Mouse (Mus musculus): Measurements from ENCODE around the gene Tnnt1. TPM values are rescaled to one million over a fixed set of nuclear protein-coding genes. Genes with fewer than 3 reads are reported as not detected.

Tnnt1 gene
- total RNA-seq, 2 experiments from 2014 or later: 16.1 to 22.3 TPM

DNA sequence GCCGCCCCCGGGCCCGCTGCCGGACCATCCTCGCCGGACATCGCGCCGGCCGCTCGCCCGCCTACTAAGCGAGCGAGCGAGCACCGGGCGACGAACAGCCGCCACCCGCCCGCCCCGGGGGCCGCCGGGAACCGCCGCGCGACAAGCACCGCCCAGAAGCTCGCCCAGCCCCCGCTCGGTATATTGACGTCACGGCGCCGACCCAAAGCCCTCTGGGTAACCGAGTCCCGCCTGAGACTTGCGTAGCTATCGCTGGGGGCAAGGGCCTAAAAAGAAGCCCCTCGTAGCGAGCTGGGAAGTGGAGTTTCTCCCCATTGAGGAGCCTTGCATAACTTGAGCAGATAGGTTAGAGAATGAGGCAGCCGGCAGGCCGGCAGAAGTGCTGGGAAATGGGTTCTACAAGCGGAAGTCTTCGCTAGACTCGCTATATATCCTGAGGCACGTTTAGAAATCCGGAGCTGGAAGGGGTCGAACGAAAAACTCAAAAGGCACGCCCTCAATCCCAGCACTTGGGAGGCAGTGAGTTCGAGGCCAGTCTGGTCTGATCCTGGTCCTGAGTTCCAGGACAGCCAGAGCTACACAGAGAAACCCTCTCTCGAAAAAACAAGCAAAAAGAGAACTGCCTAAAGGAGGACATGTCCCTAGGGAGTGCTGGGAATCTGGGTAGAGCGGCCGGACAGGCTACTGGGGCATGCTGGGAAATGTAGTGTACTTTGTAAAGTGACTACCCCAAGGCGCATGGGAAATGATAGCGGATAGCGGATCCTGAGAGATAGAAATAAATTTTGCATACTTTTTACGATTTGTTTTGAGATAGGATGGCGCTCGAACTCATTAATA lies 14.4 kb downstream of the Tnnt1 start, which contains the start of gene Ppp1r12c:
Ppp1r12c (minus strand) TSS at position 123 of the 840 bp plus-strand sequence.
- ATAC-seq (replicated peaks; ENCODE audit: poor library complexity, severe bottlenecking): peak; percentile 65

DNA sequence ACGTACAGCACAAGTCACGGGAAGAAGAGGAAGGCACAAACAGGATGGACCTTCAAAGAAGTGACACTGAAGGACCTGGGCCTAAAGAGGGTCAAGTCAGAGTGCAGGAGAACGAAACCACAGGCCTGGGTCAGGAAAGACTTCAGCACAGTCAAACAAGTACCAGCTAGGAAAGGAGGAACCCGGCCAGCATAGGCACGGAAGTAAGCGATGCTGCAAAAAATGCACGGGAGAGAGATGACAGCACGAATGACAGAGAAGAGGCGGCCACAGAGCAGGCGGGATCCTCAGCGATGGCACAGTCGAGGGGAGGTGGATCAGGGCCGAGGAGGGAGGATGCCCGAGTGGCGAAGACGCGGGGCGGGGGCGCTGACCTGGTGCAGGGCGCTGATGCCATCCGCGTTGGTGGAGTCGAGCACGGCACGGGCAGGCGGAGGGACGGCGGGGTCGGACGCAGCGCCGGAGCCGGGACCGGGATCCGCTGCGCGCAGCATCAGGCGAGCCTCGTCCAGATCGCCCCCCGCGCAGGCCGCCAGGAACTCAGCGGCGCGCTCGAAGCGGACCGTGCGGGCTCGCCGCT lies 15.2 kb downstream of the Tnnt1 start:
- peak; percentile 33 for ATAC-seq (replicated peaks; ENCODE audit: poor library complexity, severe bottlenecking)

DNA sequence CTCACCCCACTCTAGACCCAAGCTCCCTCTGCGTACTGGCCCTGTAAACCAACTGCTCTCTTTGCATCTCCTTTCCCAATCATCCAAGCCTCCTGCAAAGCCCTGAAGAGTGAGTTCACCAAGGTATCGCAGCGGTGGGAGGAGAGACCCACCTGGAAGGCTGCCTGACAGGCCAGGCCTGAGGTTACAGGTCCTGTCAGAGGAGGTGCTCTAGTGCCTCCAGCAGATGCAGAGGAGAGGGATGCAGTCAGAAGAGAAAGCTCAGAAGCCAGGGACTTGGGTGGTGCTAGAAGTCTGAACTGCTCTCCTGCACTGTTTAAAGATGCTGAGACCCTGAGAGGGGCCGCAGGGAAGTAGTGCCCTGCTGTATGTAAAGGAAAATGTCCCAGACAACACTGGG lies 17.1 kb downstream of the Tnnt1 start:
- no peak for ATAC-seq (replicated peaks; ENCODE audit: poor library complexity, severe bottlenecking)

DNA sequence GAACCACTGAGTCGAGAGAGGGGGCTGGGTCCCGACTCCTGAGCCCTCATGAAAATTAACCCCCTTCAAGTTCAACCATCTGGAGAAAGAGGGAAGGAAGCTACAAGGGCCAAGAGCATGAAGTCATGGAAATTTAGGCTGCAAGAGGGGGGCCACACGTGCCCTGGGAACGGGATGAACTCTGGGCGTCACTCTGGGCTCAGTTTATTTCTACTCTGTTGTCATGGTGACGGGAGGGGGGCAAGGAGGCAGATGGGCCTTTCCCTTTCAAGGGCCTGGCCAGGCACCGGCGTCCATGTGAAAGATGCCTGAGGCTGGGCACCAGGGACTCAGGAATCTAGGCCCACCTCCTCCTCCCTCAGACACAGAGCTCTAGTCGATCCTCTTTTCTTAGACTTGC lies 17.9 kb downstream of the Tnnt1 start:
- ATAC-seq (replicated peaks; ENCODE audit: poor library complexity, severe bottlenecking): peak; percentile 20

DNA sequence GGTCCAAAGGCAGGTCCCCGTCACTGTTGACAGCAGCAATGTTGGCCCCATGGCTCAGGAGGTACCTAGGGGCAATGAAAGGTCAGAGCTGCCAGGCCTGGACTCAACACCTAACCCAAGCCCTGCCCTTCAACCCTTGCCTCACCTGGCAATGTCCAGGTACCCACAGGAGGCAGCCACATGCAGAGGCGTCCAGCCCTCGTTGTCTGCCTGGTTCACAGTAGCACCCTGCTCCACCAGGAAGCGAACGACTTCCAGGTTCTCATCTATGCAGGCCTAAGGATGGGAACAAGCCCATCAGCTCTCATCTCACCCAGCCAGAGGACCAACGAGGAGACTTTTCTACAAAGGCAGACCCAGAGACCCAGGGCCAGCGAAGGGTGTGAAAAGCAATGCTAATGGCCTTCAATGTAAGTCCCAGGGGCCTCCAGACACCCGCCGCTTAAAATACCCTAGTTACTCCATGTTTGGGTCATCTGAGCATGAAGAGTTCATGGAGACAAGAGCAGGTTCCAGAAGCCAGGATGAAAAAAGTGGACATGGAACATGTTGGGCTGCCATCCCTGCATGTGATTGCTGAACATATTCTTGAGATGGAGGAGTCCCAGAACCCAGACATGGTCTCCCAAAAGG lies 18.8 kb downstream of the Tnnt1 start:
- no peak for ATAC-seq (replicated peaks; ENCODE audit: poor library complexity, severe bottlenecking)

DNA sequence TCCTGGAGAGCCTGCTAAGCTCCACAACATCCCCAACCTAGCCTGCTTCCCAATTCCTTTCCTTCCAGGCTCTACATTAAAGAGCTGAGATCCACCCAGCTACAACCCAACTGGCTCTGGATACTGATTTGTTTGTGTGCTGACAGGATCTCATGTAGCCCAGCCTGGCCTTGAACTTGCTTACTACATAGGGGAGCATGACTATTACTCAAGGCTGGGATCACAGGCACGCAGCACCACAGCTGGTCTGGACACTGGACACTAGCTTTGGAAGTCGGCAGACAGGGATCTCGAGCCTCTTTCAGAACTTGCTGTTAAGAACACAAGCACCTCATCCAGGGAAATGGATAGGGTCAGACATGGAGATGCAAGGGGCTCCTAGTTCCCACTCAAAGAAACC lies 19.7 kb downstream of the Tnnt1 start:
- no peak for ATAC-seq (replicated peaks; ENCODE audit: poor library complexity, severe bottlenecking)

DNA sequence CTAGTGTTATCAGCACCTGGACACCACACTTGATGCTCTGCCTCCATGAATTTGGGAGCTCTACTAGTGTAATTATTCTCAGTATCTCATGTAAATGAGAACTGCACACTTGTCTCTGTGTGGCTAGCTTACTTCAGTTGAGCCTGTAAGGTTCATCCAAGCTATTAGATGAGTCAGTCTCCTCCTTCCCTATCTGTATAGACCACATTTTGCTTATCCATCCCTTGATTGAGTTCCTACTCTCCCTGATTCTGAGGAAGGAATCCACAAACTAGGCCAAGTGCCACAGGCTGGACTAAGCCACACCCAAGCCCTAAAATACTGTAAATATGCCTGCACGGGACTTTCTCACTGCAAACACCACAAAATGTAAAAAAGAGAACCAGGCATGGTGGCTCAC lies 22.2 kb downstream of the Tnnt1 start:
- no peak for ATAC-seq (replicated peaks; ENCODE audit: poor library complexity, severe bottlenecking)

DNA sequence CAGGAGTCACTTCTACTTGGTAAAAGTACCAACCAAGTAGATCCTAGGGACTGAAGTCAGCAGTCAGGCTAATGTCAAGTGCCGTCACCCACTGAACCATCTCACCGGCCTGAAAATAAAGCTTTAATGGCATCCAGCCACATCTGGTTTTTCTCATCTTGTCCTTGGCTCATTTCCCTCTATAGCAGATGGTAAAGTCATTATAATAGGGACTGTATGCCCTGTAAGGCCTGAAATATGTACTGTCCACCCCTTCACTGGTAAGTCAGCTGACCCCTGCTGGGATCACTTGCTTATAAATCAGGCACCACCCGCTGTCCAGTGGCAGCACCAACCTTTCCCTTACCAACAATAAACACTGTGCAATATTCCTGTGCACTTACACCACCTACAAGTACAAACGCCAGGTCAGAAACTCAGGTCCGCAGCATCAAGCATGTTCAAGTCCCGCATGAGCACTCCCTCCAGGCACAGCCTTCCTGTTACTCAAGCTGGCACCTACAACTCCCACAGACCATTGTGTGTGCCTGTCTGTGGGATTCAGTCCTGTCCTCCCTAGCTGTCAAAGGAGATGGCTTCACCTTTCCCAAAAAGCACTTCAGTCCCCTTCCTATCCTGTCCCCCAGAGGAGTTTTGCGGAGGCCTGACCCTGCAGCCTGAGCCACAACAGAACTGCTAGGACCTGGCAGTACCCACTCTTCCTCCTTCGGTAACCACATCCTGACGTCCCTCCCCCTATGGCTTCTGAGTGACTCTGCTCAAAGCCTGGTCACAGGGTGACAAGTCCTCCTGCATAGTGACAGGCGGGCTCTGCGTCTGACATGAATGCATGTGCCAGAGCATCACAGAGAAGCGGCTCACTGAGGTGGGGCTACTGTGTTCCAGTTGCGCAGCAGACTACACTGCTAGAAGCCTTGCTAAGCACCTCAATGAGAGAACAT lies 23.6 kb downstream of the Tnnt1 start:
- peak; percentile 97 for ATAC-seq (replicated peaks; ENCODE audit: poor library complexity, severe bottlenecking)

DNA sequence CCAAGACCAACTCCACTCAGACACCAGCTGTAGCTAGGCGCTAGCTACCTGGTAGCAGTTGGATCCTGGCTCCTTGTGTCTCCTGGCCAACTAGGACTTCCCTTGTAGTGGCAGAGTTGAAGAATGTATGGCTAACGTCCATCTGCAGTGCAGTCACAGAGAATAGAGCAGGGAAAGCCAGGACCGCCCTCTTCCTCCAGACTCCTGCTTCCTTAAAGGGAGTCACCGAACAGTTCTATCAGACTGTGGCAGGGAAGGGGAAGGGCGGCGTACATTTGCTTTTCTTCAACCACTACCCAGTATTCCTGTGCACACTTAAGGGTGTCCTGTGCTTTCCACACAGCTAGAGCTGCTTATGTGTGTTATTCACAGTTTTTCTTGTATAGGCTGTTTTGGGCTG lies 24.9 kb downstream of the Tnnt1 start:
- ATAC-seq (replicated peaks; ENCODE audit: poor library complexity, severe bottlenecking): peak; percentile 37

DNA sequence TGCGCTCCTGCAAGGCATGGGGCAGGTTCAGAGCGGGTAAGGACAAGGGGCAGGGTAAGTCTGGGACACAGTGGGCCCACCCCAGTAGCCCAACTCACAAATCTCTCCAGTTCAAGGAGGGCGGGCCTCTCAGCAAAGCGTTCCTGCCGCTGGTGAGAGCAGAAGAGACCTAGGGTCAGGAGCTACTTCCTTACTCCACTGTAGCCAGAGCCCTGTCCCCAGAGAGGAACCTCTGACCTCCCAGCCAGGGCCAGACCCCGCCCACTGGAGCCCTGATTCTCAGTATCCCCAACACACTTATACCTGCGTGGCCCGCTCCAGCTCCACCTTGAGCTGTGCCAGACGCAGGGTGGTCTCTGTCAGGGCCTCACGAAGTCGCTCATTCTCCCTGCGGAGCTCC lies 33.9 kb downstream of the Tnnt1 start:
- ATAC-seq (replicated peaks; ENCODE audit: poor library complexity, severe bottlenecking): no peak

DNA sequence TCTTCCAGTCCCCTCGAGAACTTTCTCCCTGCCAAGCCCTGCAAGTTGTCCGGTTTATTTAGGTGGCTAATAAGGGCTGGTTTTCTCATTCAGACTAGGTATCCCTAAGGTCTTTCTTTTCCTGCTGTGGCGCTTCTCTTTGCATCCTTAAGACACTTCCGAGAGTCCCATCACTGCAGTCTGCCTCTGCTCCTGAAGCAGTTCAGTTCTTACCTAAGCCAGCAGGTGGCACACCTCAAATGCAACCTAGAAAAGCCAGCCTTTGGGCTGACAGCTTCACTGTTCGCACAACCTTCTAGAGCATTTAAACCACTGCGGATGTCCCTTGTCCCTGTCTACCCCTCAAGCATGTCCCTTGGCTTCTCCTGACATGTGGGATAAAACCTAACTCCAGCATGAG lies 36.5 kb downstream of the Tnnt1 start:
- peak; percentile 38; the same call in 1 of the 2 replicates for ATAC-seq (replicated peaks; ENCODE audit: poor library complexity, severe bottlenecking)

DNA sequence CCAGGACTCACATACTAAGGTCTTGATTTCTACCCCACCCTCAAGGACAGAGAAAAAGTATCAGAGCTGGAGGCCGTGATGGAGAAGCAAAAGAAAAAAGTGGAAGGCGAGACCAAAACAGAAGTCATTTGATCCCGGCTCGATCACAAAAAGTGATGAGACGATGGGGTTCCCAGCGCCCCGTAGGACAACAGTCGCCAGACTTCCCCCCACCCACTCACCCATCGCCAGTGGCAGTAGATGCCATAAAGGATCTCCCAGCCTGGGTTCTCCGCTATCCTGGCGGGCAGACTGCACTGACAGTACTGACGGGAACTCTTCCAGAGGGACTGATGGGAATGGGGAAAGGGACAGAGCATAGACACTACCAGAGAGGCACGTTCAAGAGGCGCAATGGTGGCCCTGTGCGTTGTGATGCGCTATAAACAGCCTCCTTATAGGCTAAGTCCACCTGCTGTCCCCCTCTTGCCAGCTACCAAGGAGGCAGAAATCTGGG lies 37.3 kb downstream of the Tnnt1 start:
- ATAC-seq (replicated peaks; ENCODE audit: poor library complexity, severe bottlenecking): no peak

DNA sequence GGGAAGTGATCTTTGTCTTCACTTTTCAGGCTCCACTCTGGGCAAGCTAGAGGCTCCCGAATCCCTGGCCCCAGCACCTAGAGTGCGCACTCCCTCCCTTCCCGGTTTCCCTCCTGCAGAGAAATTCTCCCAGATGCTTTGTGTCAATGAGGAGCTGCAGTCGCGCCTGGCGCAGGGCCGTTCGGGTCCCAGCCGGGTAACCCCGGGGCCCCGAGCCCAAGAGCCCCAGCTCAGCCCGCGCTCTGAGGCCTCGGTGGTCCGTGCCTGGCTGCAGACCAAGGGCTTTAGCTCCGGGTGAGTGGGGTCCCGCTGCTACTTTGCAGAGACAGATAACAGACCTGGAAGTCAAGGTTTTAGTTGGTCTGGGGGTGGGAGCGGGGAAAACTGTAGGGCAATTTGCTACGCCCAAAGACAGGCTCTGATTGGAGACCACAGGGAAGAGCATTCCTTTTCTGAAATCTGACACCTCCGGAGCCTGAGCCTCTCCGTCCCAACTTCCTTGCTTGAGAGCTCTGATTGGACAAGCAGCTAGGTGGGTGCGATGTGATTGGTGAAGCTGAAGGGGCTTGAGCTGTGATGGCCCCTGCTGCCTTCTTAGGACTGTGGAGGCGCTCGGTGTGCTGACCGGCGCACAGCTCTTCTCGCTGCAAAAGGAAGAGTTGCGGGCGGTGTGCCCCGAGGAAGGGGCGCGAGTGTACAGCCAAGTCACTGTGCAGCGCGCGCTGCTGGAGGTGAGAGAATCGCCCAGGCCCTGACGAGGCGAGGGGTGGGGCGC lies 38.0 kb downstream of the Tnnt1 start:
- ATAC-seq (replicated peaks; ENCODE audit: poor library complexity, severe bottlenecking): peak; percentile 81

DNA sequence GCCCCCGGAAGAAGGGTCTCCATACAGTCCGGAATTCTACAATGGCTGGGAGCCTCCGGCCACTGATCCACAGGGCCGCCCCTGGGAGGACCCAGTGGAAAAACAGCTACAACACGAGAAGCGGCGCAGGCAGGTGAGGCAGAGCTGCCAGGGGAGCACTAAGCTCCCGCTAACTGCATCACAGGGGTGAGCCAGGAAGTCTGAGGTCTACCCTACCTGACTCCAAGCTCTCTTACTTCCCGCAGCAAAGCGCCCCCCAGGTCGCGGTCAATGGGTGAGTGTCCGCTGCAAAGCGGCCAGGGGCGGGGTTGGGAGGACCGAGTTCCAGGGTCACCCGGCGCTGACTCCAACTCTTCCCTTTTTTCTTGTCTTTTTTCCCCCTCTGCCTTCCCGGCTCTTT lies 42.2 kb downstream of the Tnnt1 start:
- ATAC-seq (replicated peaks; ENCODE audit: poor library complexity, severe bottlenecking): no peak

DNA sequence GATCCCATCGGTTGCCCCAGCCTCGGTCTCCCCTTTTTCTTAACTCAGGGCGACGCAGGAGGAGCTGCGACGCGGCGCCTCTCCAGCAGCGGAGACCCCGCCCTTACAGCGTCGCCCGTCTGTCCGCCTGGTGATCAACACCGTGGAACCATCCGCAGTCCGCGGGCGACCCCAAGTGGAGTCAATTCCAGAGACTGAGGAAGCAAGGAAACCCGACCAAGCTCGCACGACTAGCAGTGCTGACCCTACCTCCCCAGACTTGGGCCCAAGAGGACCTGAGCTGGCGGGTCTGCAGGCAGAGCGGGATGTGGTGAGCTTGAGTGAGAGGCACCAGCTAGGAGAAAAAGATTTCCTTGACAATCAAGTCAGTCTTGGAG lies 45.0 kb downstream of the Tnnt1 start:
- ATAC-seq (replicated peaks; ENCODE audit: poor library complexity, severe bottlenecking): peak; percentile 55

DNA sequence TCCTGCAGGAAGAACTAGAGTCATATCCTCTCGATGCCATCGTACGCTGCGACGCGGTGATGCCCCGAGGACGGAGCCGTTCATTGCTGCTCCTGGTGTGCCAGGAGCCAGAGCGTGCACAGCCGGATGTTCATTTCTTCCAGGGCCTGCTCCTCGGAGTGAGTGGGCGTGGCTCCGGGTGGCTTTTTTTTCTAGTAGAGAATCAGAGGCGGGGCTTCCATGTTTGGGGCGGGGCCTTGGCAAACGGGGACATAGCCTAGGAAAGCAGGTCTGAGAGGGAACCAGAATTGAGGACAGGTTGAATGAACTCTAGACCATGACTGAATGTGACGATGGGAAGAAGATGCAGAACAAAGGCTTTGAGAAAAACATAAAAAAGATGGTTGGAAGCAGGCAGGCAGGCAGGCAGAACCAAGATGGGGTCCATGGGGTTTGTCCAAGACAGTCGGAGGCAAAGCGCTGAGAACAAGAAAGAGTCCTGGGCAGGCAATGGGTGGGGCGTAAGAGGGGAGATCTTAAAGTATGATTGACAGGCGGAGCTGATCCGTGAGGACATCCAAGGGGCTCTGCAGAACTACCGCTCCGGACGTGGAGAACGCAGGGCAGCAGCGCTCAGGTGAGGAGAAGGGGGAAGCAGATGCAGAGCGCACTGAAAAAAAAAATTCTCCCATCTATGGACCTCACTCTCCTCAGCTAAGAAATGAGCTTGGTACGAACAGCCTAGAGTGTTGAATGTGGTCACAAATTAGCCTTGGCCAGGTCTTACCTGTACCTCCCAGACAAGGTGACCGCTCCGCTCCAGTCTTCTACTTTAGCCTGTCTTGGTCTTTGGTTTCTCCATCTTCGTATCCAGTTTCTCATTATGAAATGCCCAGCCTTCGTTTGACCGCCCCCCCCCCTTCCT lies 45.7 kb downstream of the Tnnt1 start:
- ATAC-seq (replicated peaks; ENCODE audit: poor library complexity, severe bottlenecking): peak; percentile 15; the same call in 1 of the 2 replicates

DNA sequence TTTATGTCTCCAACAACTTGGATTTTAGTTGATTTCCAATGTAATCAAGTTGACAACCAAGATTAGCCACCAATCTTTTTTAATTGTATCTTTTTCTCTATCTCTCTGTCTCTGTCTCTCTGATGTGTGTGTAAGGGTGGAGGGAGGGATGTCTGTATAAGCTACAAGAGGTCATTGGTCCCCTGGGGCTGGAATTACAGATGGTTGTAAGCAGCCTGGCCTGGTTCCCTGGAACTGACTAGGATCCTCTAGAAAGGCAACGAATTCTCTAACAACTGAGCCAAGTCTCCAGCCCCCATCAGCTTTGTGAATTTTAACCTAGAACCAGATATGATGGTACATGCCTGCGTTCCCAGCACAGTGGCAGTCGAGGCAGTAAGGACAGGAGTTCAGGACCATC lies 48.4 kb downstream of the Tnnt1 start:
- no peak for ATAC-seq (replicated peaks; ENCODE audit: poor library complexity, severe bottlenecking)

DNA sequence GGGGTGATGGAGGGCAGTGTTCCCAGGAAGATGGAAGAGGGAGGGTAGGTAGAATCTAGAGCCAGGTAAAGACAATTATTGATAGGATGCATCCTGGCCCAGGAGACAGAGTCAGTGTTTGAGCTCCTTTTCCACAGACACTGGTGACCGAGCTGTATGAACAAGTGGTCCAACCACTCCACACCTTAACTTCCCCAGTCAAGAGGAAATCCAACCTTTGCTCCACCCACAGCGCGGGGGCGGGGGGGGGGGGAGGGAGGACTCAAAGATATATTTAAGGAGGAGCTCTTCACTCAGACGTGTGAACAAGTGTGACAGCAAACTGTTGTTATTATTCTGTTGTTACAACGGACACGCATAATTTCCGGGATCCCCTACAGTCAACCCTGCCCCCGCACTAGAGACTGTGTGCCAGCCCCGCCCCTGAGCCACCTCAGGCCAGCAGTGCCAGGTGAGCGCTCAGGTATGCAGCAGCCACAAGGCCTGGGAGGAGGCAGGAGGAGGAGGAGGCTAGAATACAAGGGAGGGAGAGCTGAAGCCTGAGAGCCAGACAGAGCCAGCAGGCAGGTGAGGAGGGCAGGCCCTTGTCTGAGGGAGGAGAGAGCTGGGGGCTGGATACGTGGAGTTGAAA lies 51.9 kb downstream of the Tnnt1 start:
- peak; percentile 9; the same call in 1 of the 2 replicates for ATAC-seq (replicated peaks; ENCODE audit: poor library complexity, severe bottlenecking)
